Mouse (Mus musculus) embryonic fibroblast, embryonic 13.5 days (primary cell): ENCODE results near the gene Krt86.

Source experiments
- CTCF ChIP-seq: IDR thresholded peaks from 2 replicates; pipeline ENCODE4 v1.5.1; 2011; ENCODE audit warnings: mild to moderate bottlenecking, control low read depth, low read length, moderate library complexity, borderline replicate concordance; ENCODE audit not compliant: insufficient read depth
- POLR2A ChIP-seq: IDR thresholded peaks from 2 replicates; pipeline ENCODE4 v1.6.1; 2011; ENCODE audit warnings: low read depth, mild to moderate bottlenecking, control low read depth, low read length, moderate library complexity

DNA sequence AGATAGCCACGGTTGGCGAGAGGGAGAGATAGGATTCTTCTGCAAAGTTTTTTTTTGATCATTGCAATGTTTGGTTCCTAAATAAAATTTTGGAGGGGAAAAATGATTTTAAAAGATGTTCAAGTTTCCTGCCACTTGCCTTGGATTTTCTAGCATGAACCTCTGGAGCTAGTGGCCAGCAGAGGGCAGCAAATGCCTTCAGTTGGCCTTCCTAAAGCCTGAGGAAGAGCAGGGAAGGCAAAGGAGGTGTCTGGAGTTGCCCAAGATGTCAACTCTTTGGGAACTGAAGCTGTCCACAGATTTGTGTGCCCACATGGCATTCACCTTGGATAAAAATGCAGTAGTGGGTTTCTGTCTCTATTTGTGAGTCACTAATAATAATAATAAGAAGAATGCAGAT, 46.5 kb downstream of the Krt86 start:
- TF ChIP-seq CTCF: peak; percentile 88
- no peak for TF ChIP-seq POLR2A
